Mouse (Mus musculus): ENCODE measurements around the gene Aspg.

- TF ChIP-seq CTCF (IDR thresholded peaks at IDR 0.05; ENCODE audit: low read depth, low read length) (no peak), POLR2A (IDR thresholded peaks at IDR 0.05; ENCODE audit: extremely low read depth, insufficient read depth, low read length) (no peak)
These were observed 20.2 kb upstream of the Aspg start for GRCm38 (mm10) chr12:112086250-112086649.

Data from liver, adult 2 months (tissue).